Mouse (Mus musculus) hematopoietic stem cell, adult 5-6 weeks (primary cell): ENCODE results near the gene Crls1. TPM values are rescaled to one million over a fixed set of nuclear protein-coding genes. Genes with fewer than 3 reads are reported as not detected.
A peak's percentile ranks its signal among the peaks of the same experiment; 100 is the strongest.

Experiments used
- ATAC-seq, 2 experiments: fragments of 125-278 bp in 1 of 2; replicated peaks in 1 of 2; 2 replicates each; pipeline ENCODE4 v1.8.0; 2016 to 2017; ENCODE audit warnings: inconsistent platforms in 2 of 2, mild to moderate bottlenecking in 2 of 2, moderate number of reproducible peaks in 2 of 2, low read depth in 1 of 2, moderate TSS enrichment in 1 of 2; ENCODE audit not compliant: low FRiP score in 2 of 2, poor library complexity in 2 of 2, severe bottlenecking in 2 of 2, insufficient read depth in 1 of 2, low TSS enrichment in 1 of 2
- total RNA-seq: library from RNA; stranded (forward); fragments of 172-1452, 232-1000 nt; gene quantifications from 2 replicates; pipeline ENCODE4 v1.2.3, GENCODE M21; 2017

Gene Crls1
- total RNA-seq, 1 experiment from 2014 or later, result 44.9 TPM

DNA sequence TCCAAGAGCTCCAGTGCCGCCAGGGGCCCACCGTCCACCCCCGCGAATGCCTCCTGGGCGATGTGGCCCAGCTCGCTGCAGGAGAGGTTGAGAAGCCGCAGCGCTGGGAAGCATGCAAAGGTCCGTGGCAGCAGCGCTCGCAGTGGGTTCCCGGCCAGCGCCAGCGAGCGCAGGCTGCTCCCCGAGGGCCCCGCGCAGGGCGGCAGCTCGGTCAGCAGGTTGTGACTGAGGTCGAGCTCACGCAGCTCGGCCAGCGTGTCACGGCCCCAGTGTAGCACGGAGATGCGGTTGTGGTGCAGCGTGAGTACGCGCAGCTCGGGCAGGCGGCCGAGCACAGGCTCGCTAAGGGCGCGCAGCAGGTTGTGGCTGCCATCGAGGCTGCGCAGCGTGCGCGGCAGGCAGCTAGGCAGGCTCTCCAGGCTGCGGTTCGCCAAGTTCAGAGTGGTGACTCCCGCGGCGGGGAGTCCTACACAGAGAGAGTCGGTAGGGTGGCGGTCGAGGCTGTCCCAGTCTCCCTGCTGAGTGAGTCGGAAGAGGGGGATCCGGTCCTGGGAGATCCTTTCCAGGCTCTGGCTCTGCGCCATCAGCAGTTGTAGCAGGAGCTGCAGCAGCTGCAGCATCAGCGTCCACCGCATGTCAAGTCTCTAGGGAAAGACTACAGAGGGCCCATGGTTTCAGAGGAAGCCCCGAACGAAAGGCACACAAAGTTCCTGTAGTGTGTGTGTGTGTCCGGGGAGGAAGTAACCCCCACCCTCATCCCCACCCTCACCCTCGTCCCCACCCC is 33.0 kb downstream of the Crls1 start:
- ATAC-seq, result peak; percentile 62 to 63

DNA sequence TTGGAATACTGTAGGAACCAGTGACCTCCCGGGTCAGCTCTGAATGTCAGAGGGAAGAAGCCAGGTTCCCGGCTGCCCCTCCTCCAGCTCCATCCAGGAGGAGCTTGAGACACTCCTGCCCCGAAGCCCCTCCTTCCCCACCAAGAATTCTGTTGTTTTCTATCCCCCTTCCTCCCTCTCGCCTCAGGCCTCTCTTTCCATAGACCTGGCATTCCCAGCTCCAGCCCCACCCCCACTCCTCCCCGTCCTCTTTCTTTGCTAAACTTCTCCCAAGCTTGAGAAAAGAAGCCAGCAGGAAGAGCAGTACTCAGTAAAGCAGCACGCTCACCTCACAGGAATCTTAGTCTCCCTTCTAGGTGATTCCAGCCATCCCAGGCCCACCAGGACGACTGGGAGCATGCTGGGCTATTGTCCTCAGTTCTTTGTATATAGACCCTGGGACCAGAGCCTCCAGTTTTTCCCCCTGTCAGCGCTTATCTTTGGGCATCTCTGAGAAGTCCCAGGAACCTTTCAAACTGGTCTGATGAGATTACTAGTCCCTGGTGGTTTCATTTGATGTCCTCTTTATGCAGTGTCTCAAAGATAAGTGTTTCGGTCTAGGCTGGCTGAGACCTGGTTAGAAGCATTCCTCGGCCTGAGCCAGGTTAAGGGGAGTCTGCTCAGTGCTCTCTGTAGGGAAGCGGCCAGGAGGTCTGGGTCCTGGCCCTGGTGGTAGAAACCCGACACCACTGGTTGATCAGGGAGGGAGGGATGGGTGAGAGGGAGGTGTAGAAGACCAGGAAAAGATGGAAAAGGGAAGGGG is 34.6 kb downstream of the Crls1 start, which contains the start of gene Lrrn4:
Gene Lrrn4, minus strand, starts transcription at position 48 of the 802 bp plus-strand sequence.
- no peak for ATAC-seq

DNA sequence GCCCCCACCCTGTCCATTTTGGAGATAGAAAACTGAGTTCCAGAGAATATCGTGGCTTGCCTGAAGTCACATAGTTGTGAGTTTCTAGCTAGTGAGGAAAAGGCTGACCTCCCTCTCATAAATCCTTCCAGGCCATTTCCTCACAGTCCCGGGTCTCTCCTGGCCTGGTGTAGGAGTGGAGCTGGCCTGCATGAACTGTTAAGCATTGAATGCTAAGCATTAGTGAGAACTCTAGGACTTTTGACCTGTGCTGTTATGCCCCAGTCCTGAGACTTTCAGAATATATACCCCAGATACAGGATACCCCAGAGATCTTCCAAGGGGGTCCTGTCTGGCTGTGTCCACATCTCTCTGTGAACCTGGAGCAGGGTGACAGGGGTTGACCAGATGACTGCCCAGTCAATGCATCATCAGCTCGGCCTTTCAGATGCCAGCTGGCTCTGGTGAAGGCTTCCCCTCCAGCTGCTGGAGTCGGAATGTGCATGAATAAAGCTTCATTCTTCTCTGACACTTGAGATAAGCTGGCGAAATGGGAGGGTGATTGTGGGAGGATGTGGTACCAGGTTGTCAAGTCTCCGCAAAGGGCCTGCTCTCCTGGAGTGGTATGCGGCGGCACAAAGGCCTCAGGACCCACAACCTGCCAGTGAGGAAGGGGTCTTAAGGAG is 38.0 kb downstream of the Crls1 start:
- no peak for ATAC-seq

DNA sequence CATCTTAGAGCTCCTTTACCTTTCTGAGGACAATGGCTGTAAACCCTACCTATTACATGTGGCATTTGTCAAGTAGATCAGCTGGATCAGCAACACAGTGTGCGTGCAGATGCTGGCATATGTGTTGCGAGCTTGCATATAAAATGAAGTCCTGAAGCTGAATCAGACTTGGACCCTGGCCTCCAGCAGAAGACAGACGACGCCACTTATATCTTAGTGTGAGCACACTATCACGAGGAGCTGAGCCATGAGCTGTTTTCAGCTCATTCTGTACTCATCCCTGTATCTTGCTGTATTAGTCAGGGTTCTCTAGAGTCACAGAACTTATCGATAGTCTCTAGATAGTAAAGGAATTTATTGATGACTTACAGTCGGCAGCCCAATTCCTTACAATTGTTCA is 38.8 kb downstream of the Crls1 start:
- ATAC-seq, result no peak

DNA sequence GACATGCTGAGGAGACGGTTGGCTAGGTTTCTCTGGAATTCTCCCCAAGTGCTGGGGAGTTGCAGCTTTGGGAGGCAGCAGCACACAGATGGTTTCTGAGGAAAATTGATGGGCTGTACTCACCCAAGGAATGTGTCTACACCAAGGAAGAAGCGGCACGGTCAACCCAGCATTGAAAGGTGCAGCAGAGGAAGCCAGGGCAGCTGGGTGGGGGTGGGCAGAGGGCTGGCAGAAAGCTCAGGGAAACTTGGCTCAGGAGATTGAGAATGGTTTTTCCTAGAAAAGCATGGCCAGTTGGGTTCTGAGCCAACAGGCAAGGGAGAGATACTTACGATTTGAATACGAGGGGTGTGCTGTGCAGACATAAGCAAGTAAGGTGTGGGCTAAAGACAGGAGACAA is 47.4 kb downstream of the Crls1 start:
- ATAC-seq, result no peak

DNA sequence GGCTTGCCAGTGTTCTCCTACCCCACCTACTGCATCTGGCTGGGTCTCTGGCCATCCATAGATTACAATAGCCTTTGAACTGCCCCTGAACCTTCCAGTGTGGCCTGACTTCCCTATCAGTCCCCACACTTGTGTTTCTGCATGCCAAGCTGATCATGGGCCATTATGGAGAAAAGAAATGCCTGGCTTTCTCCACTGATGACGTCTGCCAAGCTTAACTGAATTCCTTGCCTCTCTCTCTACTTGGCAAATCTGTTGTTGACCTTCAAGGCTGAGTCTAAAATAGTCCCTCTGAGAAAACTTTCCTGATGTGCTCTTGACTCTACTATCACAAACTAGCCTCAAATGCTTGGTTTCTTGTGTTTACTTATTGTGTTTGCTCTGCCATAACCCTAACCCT is 51.7 kb downstream of the Crls1 start:
- ATAC-seq, result no peak

DNA sequence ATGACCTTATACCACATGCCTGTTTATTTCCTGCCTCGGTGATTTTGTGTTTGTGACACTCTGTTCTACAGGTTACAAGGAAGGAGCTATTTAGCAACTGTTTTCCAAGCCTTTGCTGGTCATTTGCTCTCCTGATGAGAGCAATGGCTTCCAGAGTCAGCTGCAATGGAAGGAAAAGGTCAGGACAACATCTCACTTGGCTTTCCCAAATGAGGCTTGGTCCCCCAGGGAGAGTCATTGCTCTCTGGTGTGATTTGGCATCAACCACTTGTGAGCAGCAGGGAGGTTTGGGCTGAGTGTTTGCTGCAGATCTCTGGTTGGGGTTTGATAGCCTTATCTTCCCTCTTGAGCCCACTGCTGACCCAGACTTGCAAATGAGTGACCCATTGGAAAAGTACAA is 54.1 kb downstream of the Crls1 start:
- ATAC-seq, result no peak

DNA sequence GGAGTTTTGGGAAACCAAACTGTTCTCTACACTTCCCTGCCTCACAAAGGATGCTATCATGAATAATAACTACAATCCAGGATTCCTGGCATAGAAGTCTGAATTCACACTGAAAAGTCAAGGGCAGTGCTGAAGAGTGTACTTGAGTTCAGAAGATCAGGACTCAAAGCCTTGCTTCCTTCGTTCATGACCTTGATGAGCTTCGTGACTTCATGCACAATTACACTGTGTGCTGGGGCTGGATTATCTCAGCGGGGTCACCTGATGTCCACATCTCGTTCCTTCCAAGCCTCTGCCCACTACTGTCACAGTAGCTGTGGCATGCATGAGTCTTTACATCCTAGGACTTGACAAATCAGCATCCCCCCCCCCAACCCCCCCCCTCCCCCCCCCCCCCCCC is 55.2 kb downstream of the Crls1 start:
- no peak for ATAC-seq

DNA sequence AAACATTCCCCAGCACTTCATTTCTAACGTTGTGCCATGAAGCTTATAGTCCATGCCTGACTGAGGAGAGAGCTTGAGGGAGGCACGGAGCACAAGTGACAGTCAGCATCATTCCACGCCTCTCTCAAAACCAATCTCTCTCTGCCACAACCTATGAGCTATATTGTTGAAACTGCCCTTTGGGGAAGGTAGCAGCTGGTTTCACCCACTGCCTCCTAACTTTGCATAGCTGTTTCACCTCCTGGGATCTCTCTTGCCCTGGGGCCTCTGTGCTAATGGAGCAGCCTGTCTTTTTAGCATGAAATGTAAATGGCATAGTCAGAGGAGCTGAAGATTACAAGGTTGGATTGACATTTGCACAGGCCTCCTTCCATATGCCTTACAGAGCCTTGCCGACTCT is 55.6 kb downstream of the Crls1 start:
- no peak for ATAC-seq

DNA sequence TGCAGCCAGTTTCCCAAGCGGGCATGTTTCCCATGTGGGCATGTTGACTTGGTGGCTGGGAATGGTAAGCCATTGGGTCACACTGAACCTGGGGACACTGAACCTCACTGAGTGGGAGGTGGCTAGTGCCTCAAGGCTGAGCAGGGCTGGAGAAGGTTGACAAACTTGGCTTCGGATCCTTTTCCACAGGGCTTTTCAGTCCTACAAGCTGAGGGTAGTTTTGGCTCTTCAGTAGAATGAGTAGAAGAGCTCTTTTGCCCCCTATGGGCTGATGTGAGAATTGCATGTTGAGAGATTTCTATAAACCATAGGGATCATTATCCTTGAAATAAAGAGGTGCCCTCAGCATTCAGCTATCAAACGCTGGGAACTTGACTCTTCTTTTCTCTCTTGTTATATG is 57.0 kb downstream of the Crls1 start:
- ATAC-seq, result peak; percentile 58 to 76

DNA sequence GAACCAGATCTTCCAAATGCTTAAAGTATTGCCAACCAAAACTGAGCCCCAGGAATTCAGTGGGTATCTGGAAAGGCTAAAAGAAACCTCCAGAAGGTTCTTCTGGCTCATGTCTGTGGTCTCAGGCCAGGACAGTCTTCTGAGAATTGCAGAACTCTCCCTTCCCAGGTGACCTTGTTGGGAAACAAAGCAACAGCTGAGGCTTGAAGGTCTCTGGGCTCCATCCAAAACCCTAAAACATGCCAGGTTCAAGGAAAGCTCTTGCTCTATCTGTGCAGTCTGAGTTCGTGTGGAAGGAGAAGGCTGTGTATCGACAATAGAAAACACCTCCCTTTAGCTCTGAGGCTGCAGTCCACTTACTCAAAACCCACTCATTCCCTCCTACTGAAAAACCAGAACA is 58.5 kb downstream of the Crls1 start:
- ATAC-seq, result no peak

DNA sequence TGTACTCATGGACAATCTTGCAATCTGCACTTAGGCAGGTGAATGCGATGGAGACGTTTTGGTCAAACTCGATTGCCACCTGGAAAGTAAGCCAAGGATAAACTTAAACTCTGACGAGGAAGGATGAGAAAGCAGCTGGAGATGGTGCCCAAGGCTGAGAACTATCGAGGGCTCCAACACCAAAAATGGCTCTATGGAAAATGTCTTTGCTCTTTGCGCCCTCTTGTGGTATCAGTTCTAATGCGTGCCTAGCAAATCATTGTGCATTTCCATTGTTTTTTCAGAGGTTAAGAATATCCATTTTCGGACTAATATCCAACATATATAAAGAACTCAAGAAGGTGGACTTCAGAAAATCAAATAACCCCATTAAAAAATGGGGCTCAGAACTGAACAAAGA is 60.3 kb downstream of the Crls1 start:
- peak in 1 of 2 experiments; percentile 66; a peak in 1 of 4 replicates for ATAC-seq

DNA sequence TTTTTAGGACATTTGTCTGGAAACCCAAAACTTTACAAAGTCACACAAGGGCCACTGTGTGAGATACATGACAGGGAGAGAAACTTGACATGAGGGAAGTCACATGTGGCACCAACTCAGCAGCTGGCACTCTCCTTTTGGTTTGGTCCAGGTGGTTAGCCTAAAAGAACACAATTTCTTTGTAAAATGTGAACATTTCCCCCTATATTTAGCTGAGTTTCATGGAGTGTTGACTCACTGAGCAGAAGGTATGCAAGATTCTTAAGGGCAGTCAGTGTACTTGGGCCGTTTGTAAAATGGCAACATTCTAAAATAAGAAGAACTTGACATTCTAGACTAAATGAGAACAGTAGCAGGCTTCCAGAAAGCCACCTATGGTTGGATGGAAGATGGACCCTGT is 68.3 kb downstream of the Crls1 start:
- ATAC-seq, result no peak

Other genes starting within 250 kb of the Crls1 start
- gene Shld1, start 159.7 kb upstream of the Crls1 start, total RNA-seq, result 3.7 and 5.8 TPM in 2 replicates
- not detected in 2 replicates for gene Chgb, start 65.4 kb upstream of the Crls1 start, total RNA-seq
- 41.8 and 42.3 TPM in 2 replicates for gene Trmt6, start 30.6 kb upstream of the Crls1 start, total RNA-seq
- gene Mcm8, start 30.5 kb upstream of the Crls1 start, total RNA-seq, result 16.3 and 17.1 TPM in 2 replicates
- gene Lrrn4, start 34.2 kb downstream of the Crls1 start, total RNA-seq, result 5.1 and 5.4 TPM in 2 replicates
- gene Fermt1, start 99.2 kb downstream of the Crls1 start, total RNA-seq, result not detected in 2 replicates